ENCODE assay signal across 12 mouse cellular contexts in genomic region chr8:108712001-108712411, GRCm38 (mm10).
DNase-seq lines count a peak whose midpoint lies in the region; ATAC-seq and TF ChIP-seq lines count a peak whose summit lies in the region.
"Had no signal": no experiment of that assay in that cellular context is flagged by ENCODE, and none has a peak within 500 bp of the region (broad histone marks: within the 10 kb centered on the region; RNA-seq: fewer than 3 reads in every experiment).

No protein-coding gene starts in this region.

- H3K27me3 ChIP-seq in heart, postnatal 0 days (ENCODE audit: control insufficient read depth, insufficient read depth, low read length) = no peaks in the 10 kb centered on the region
- peaks cover 32% of the 10 kb centered on the region for H3K27me3 ChIP-seq in liver, embryonic 14.5 days (ENCODE audit: control insufficient read depth, insufficient read depth, low read length)

- H3K4me3 ChIP-seq in gastrocnemius, adult 2 months = peak overlapping the region; percentile 83
- H3K4me3 ChIP-seq in ES-E14 (ENCODE audit: insufficient read depth in 1 of 2, low read depth in 1 of 2, low read length in 2 of 2, poor library complexity in 1 of 2, severe bottlenecking in 1 of 2) = no peak overlapping the region
- H3K4me3 ChIP-seq in heart, postnatal 0 days (ENCODE audit: low read depth, low read length) = peak overlapping the region; percentile 15; the same call in 1 of the 2 replicates
- no peak overlapping the region for H3K4me3 ChIP-seq in liver, embryonic 14.5 days (ENCODE audit: insufficient read depth in 1 of 2, low read depth in 2 of 2, low read length in 2 of 2)

- no peak for ATAC-seq in heart, postnatal 0 days (ENCODE audit: insufficient read depth, low read depth)
- ATAC-seq in liver, embryonic 14.5 days (ENCODE audit: insufficient read depth) = no peak

- no peaks in the 10 kb centered on the region for H3K9me3 ChIP-seq in ES-E14 (ENCODE audit: control insufficient read depth, insufficient read depth, low read depth, low read length)
- no peaks in the 10 kb centered on the region for H3K9me3 ChIP-seq in heart, postnatal 0 days (replicated peaks; ENCODE audit: control insufficient read depth, low read length)
- no peaks in the 10 kb centered on the region for H3K9me3 ChIP-seq in liver, embryonic 14.5 days (ENCODE audit: control insufficient read depth, low read length)

- intact Hi-C loops in gastrocnemius, adult 2 months (cut with DNase I) = loop anchor here (5.0 to 10.0 kb wide), 3 partner anchors 45 to 200 kb away; no protein-coding TSS in a partner anchor

- peaks cover 14 to 27% of the 10 kb centered on the region in 2 experiments for H3K4me1 ChIP-seq in ES-E14 (ENCODE audit: control insufficient read depth in 2 of 2, insufficient read depth in 2 of 2, low read length in 2 of 2, poor library complexity in 1 of 2)
- H3K4me1 ChIP-seq in heart, postnatal 0 days (ENCODE audit: control insufficient read depth, insufficient read depth) = peaks cover 45% of the 10 kb centered on the region
- H3K4me1 ChIP-seq in liver, embryonic 14.5 days (replicated peaks; ENCODE audit: control insufficient read depth in 2 of 2, insufficient read depth in 2 of 2, low read length in 1 of 2) = peaks cover 0 to 11% of the 10 kb centered on the region in 2 experiments; a peak in 3 of 4 replicates

- H3K4me2 ChIP-seq in heart, postnatal 0 days (ENCODE audit: low read depth, low read length) = peak overlapping the region; percentile 38
- H3K4me2 ChIP-seq in liver, embryonic 14.5 days (ENCODE audit: low read depth) = peak overlapping the region; percentile 26; the same call in 1 of the 2 replicates

- 34% methylated on average over 14 of the region's 14 CpGs for WGBS in heart, postnatal 0 days
- 52% methylated on average over 14 of the region's 14 CpGs for WGBS in liver, embryonic 14.5 days (ENCODE audit: insufficient replicate concordance)

- no peak for TF ChIP-seq EP300 in heart, postnatal 0 days (IDR thresholded peaks at IDR 0.05; ENCODE audit: low read depth)
- TF ChIP-seq EP300 in liver, embryonic 14.5 days (IDR thresholded peaks at IDR 0.05; ENCODE audit: low read depth) = no peak

- no peaks in the 10 kb centered on the region for H3K36me3 ChIP-seq in ES-E14 (ENCODE audit: control insufficient read depth, insufficient read depth, low read length, poor library complexity, severe bottlenecking)
- H3K36me3 ChIP-seq in heart, postnatal 0 days (replicated peaks; ENCODE audit: control insufficient read depth, insufficient read depth, low read length) = no peaks in the 10 kb centered on the region
- H3K36me3 ChIP-seq in liver, embryonic 14.5 days (replicated peaks; ENCODE audit: control insufficient read depth, insufficient read depth, low read depth) = no peaks in the 10 kb centered on the region

- 0 out of 2 replicates have a peak overlapping the region, but pooled peaks have one; percentile 2 for H3K9ac ChIP-seq in ES-E14 (ENCODE audit: insufficient read depth, low read depth, low read length, poor library complexity, severe bottlenecking)
- H3K9ac ChIP-seq in heart, postnatal 0 days (replicated peaks; ENCODE audit: low read depth, low read length) = peak overlapping the region; percentile 57
- H3K9ac ChIP-seq in liver, embryonic 14.5 days (replicated peaks) = no peak overlapping the region

- TF ChIP-seq CTCF in gastrocnemius, adult 2 months (IDR thresholded peaks at IDR 0.05) = no peak
- no peak for TF ChIP-seq CTCF in heart, postnatal 0 days (IDR thresholded peaks at IDR 0.05; ENCODE audit: low read depth)
- no peak for TF ChIP-seq CTCF in liver, embryonic 14.5 days (IDR thresholded peaks at IDR 0.05; ENCODE audit: low read depth)

- peak overlapping the region; percentile 98 for H3K27ac ChIP-seq in gastrocnemius, adult 2 months
- H3K27ac ChIP-seq in ES-E14 (ENCODE audit: insufficient read depth, low read depth, low read length, poor library complexity, severe bottlenecking) = no peak overlapping the region
- H3K27ac ChIP-seq in heart, postnatal 0 days (ENCODE audit: low read depth) = peak overlapping the region; percentile 72
- no peak overlapping the region for H3K27ac ChIP-seq in liver, embryonic 14.5 days
- H3K27ac ChIP-seq: macrophage had no signal

- peak; percentile 64 for DNase-seq in gastrocnemius, adult 2 months
- DNase-seq in gastrocnemius, postnatal 10 days = no peak
- DNase-seq in ES-E14 (ENCODE audit: low read depth, low spot score) = no peak
- DNase-seq in heart, postnatal 0 days (ENCODE audit: low spot score) = no peak
- DNase-seq in liver, embryonic 14.5 days (ENCODE audit: low read depth in 3 of 3, low spot score in 3 of 3) = no peak
- no peak for DNase-seq in retina, postnatal 1 day
- DNase-seq in gastrocnemius, postnatal 25 days = no peak
- no peak for DNase-seq in cerebellum, adult 8-10 months
- DNase-seq: adrenal gland, postnatal 14 days; B cell, adult 2 months; right cerebral cortex, postnatal 4 days had no signal

- in situ Hi-C loops in ES-E14 (cut with MboI; ENCODE audit: low sequenced_read_pairs in 2 of 2, unreplicated experiment in 2 of 2) = no loop called here

TF ChIP-seq in ES-E14, 5 proteins besides CTCF, POLR2A, EP300 and RAD21:
- TF ChIP-seq ZC3H11A (IDR thresholded peaks at IDR 0.05; ENCODE audit: borderline replicate concordance, low read depth, low read length) (no peak), MAFK (IDR thresholded peaks at IDR 0.05; ENCODE audit: insufficient read depth, low read depth, low read length) (no peak), HCFC1 (IDR thresholded peaks at IDR 0.05; ENCODE audit: borderline replicate concordance, insufficient read depth, low read length) (no peak), ZNF384 (IDR thresholded peaks at IDR 0.05; ENCODE audit: low read depth, low read length) (no peak), CHD2 (IDR thresholded peaks at IDR 0.05; ENCODE audit: low read depth, low read length) (no peak)

Comparison
In these comparisons a context has a peak if more than half of its experiments do, and no peak if none do; other contexts are left out.
1. H3K27ac ChIP-seq: peak in gastrocnemius, adult 2 months (single experiment) and heart, postnatal 0 days (single experiment); none in ES-E14 (single experiment) and liver, embryonic 14.5 days (single experiment).
2. H3K4me3 ChIP-seq: peak in gastrocnemius, adult 2 months (single experiment) and heart, postnatal 0 days (single experiment); none in ES-E14 (0 of 2) and liver, embryonic 14.5 days (0 of 2).